Mouse (Mus musculus) forebrain, embryonic 11.5 days (tissue): Measurements from ENCODE around the gene Myh7b. TPM values are rescaled to one million over a fixed set of nuclear protein-coding genes. Genes with fewer than 3 reads are reported as not detected.

Experiments used
- ATAC-seq: fragments of 200-750 bp; cut with Nextera tagmentation; replicated peaks from 2 replicates; pipeline ENCODE4 v1.8.0; 2017; ENCODE audit warnings: moderate TSS enrichment; ENCODE audit not compliant: low FRiP score
- DNase-seq: peaks from one replicate; pipeline ENCODE4 v3.0.0-alpha.2; 2017; ENCODE audit warnings: low spot score
- H3K27ac ChIP-seq: fragments of 300-500 bp; sonication (generic); 2 replicates; pipeline ENCODE4 v1.5.1; 2014; ENCODE audit warnings: low read depth, low read length
- H3K27me3 ChIP-seq: fragments of 300-500 bp; sonication (generic); 2 replicates; pipeline ENCODE4 v1.6.1; 2014; ENCODE audit warnings: mild to moderate bottlenecking, low read length, mixed read lengths; ENCODE audit not compliant: control insufficient read depth, insufficient read depth
- H3K36me3 ChIP-seq: fragments of 300-500 bp; sonication (generic); 2 replicates; pipeline ENCODE4 v1.6.1; 2014; ENCODE audit warnings: mild to moderate bottlenecking, low read length, moderate library complexity, mixed read lengths; ENCODE audit not compliant: control insufficient read depth, insufficient read depth
- H3K4me1 ChIP-seq: fragments of 300-500 bp; sonication (generic); replicated peaks from 2 replicates; pipeline ENCODE4 v1.6.1; 2014; ENCODE audit warnings: low read length, mixed read lengths; ENCODE audit not compliant: control insufficient read depth, insufficient read depth
- H3K4me2 ChIP-seq: fragments of 300-500 bp; sonication (generic); 2 replicates; pipeline ENCODE4 v1.6.1; 2014; ENCODE audit warnings: low read depth, mild to moderate bottlenecking, low read length, moderate library complexity, mixed read lengths; ENCODE audit not compliant: severe bottlenecking
- H3K4me3 ChIP-seq: fragments of 300-500 bp; sonication (generic); 2 replicates; pipeline ENCODE4 v1.5.1; 2014; ENCODE audit warnings: low read depth, low read length
- H3K9ac ChIP-seq: fragments of 300-500 bp; sonication (generic); 2 replicates; pipeline ENCODE4 v1.6.1; 2014; ENCODE audit warnings: low read length
- H3K9me3 ChIP-seq: fragments of 300-500 bp; sonication (generic); 2 replicates; pipeline ENCODE4 v1.6.1; 2016; ENCODE audit warnings: low read length, mixed read lengths; ENCODE audit not compliant: control insufficient read depth
- WGBS: fragments of 180-500 bp; shearing (Covaris S2); extraction: QIAGEN DNeasy Blood & Tissue Kit; methylation state at CpG from one replicate; pipeline ENCODE4 v1.1.7; 2014; 5-methylcytosine and 5-hydroxymethylcytosine counted together
- polyA plus RNA-seq: library from polyadenylated mRNA; unstranded; fragments of >200 nt; fragmentation: Nextera tagmentation; extraction: Ambion mirVana; gene quantifications from 2 replicates; pipeline ENCODE4 v1.2.1, GENCODE M21; 2014

Myh7b gene
- polyA plus RNA-seq, 1 experiment from 2014 or later = 0.31 TPM

GRCm38 (mm10) chr2:155652618-155653017, 41.6 kb downstream of the Myh7b start:
- ATAC-seq = no peak
- 96% methylated on average over 5 of the region's 5 CpGs for WGBS

GRCm38 (mm10) chr2:155655759-155656372, 44.9 kb downstream of the Myh7b start:
- H3K9ac ChIP-seq = no peak overlapping the region
- no peak overlapping the region for H3K4me2 ChIP-seq
- H3K9me3 ChIP-seq = no peaks in the 10 kb centered on the region
- no peak overlapping the region for H3K27ac ChIP-seq
- peak; percentile 56 for ATAC-seq
- WGBS = 37% methylated on average over 6 of the region's 6 CpGs
- no peak overlapping the region for H3K4me3 ChIP-seq
- H3K4me1 ChIP-seq = peaks cover 5% of the 10 kb centered on the region; the same call in 1 of the 2 replicates
- H3K27me3 ChIP-seq = no peaks in the 10 kb centered on the region
- H3K36me3 ChIP-seq = peaks cover 4% of the 10 kb centered on the region; the same call in 1 of the 2 replicates
- no peak for DNase-seq

More at GRCm38 (mm10) chr2:155652618-155653017, 41.6 kb downstream of the Myh7b start:
- Histone ChIP-seq H3K9me3 (no peaks in the 10 kb centered on the region), H3K27me3 (no peaks in the 10 kb centered on the region), H3K4me1 (peaks cover 5% of the 10 kb centered on the region; the same call in 1 of the 2 replicates), H3K4me3 (no peak overlapping the region), H3K36me3 (peaks cover 12% of the 10 kb centered on the region; the same call in 1 of the 2 replicates), H3K27ac (no peak overlapping the region), H3K9ac (no peak overlapping the region), H3K4me2 (no peak overlapping the region)
- DNase-seq = no peak

- 88% methylated on average over 5 of the region's 5 CpGs for WGBS
- Histone ChIP-seq H3K9me3 (no peaks in the 10 kb centered on the region), H3K4me2 (no peak overlapping the region), H3K4me3 (no peak overlapping the region), H3K36me3 (no peaks in the 10 kb centered on the region; the same call in 1 of the 2 replicates), H3K27me3 (no peaks in the 10 kb centered on the region), H3K4me1 (no peaks in the 10 kb centered on the region), H3K27ac (no peak overlapping the region), H3K9ac (no peak overlapping the region)
- no peak for ATAC-seq
- DNase-seq = no peak
Observed at GRCm38 (mm10) chr2:155662390-155662789, 51.4 kb downstream of the Myh7b start.

DNA sequence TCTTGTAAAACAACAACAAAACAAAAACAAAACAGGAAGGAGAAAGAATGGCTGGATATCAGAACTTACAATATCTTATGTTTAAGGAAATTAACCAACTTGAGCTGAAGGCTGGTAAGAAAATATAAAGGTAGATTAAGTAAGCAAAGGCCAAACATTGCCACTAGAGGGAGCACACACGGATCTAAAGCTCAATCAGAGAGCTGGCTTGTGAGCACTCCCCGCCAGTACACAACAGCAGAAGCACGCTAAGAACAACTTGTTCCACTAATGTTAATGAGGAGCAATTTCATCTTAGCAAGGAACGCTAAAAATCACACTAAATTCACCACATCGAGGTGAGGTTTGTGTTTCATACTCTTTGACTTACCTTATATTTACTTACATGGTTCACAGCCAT, 52.1 kb downstream of the Myh7b start:
- Histone ChIP-seq H3K9me3 (no peaks in the 10 kb centered on the region), H3K27me3 (no peaks in the 10 kb centered on the region), H3K4me2 (no peak overlapping the region), H3K9ac (no peak overlapping the region), H3K4me1 (no peaks in the 10 kb centered on the region), H3K36me3 (no peaks in the 10 kb centered on the region; the same call in 1 of the 2 replicates), H3K4me3 (no peak overlapping the region), H3K27ac (no peak overlapping the region)
- ATAC-seq = no peak
- peak; percentile 67 for DNase-seq
- WGBS = 35% methylated on average over 5 of the region's 5 CpGs

DNA sequence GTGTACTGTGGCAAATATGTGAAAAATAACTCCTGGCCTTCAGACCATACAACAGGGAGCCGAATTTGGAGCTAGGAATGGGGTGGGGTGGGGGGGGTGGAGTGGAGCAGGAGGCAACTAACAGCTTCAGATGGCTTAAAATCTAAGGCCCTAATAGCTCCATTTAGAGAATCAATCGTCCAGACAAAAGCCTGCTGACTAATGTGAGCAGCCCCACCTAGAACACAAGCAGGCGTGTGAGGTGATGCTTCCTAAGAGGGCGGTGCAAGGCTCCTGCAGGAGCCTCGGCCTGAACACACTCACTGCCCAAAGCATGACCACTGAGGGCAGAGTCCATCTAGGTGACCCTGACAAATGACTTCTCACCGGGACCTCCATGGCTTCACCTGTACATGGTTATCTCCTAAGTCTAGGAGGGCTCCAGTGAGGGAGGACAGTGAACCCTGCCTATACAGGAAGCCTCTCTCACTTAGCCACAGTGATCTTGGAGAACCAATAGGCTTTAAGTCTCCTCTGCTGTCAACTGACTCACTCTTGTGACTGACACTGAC, 53.0 kb downstream of the Myh7b start:
- Histone ChIP-seq H3K36me3 (no peaks in the 10 kb centered on the region; the same call in 1 of the 2 replicates), H3K9me3 (no peaks in the 10 kb centered on the region), H3K9ac (no peak overlapping the region), H3K27ac (no peak overlapping the region), H3K27me3 (no peaks in the 10 kb centered on the region), H3K4me1 (no peaks in the 10 kb centered on the region), H3K4me3 (no peak overlapping the region), H3K4me2 (no peak overlapping the region)
- DNase-seq (no peak), ATAC-seq (no peak)
- WGBS = 82% methylated on average over 6 of the region's 6 CpGs

GRCm38 (mm10) chr2:155667881-155668280, 56.9 kb downstream of the Myh7b start:
- no peaks in the 10 kb centered on the region for H3K9me3 ChIP-seq
- no peak overlapping the region for H3K4me2 ChIP-seq
- H3K4me1 ChIP-seq = no peaks in the 10 kb centered on the region
- H3K36me3 ChIP-seq = peaks cover 6% of the 10 kb centered on the region; the same call in 1 of the 2 replicates
- ATAC-seq (no peak), DNase-seq (no peak)
- H3K4me3 ChIP-seq = no peak overlapping the region
- H3K9ac ChIP-seq = no peak overlapping the region
- no peaks in the 10 kb centered on the region for H3K27me3 ChIP-seq
- 95% methylated on average over 8 of the region's 8 CpGs for WGBS
- H3K27ac ChIP-seq = no peak overlapping the region

DNA sequence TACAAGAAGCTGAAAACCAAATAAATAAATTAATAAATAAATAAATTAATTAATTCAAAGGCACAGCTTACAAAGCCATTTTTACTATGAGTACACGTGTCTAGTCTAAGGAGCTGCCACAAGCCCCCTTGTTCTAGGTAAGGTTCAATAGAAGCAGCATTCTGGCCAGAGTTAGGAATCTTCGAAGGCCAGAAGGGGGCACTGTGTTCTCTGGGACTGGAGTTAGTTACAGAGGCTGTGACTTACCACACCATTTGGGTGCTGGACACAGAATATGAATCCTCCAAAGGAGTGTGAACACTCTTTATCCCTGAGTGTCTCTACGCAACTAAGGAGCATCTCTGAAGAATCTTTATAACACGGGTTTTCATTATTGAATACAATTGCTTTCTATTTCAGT, 57.4 kb downstream of the Myh7b start:
- Histone ChIP-seq H3K9ac (no peak overlapping the region), H3K4me1 (no peaks in the 10 kb centered on the region), H3K4me2 (no peak overlapping the region), H3K27ac (no peak overlapping the region), H3K36me3 (peaks cover 7% of the 10 kb centered on the region; the same call in 1 of the 2 replicates), H3K27me3 (no peaks in the 10 kb centered on the region), H3K9me3 (no peaks in the 10 kb centered on the region), H3K4me3 (no peak overlapping the region)
- ATAC-seq (no peak), DNase-seq (no peak)
- WGBS = 88% methylated on average over 4 of the region's 4 CpGs

- Histone ChIP-seq H3K4me1 (no peaks in the 10 kb centered on the region), H3K9ac (no peak overlapping the region), H3K9me3 (no peaks in the 10 kb centered on the region), H3K27me3 (no peaks in the 10 kb centered on the region), H3K4me3 (no peak overlapping the region), H3K27ac (no peak overlapping the region), H3K4me2 (no peak overlapping the region), H3K36me3 (peaks cover 7% of the 10 kb centered on the region; the same call in 1 of the 2 replicates)
- WGBS = 90% methylated on average over 4 of the region's 4 CpGs
- ATAC-seq (no peak), DNase-seq (no peak)
Observed at GRCm38 (mm10) chr2:155671236-155671635, 60.2 kb downstream of the Myh7b start.

DNA sequence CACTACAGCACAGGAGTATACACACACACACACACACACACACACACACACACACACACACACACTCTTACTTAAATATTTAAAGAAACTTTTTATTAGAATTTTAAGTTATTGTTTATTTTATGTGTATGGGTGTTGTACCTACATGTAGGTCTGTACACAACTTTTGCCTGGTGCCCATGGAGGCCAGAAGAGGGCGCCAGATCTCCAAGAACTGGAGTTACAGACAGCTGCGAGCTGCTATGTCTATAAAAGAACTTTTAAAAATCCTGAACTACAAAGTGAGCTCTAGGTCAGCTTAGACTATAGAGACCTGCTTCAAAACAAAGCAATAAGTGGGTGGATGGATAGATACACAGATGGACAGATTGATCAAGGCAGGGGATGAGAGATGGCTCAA, 62.5 kb downstream of the Myh7b start:
- ATAC-seq = no peak
- DNase-seq = peak; percentile 72
- no peak overlapping the region for H3K4me2 ChIP-seq
- no peaks in the 10 kb centered on the region for H3K9me3 ChIP-seq
- H3K27me3 ChIP-seq = no peaks in the 10 kb centered on the region
- H3K4me1 ChIP-seq = no peaks in the 10 kb centered on the region
- no peak overlapping the region for H3K9ac ChIP-seq
- H3K27ac ChIP-seq = no peak overlapping the region
- H3K4me3 ChIP-seq = no peak overlapping the region
- whole genome bisulfite sequencing = 31% methylated on average over 2 of the region's 2 CpGs
- peaks cover 7% of the 10 kb centered on the region; the same call in 1 of the 2 replicates for H3K36me3 ChIP-seq
